23 mouse cellular contexts compared by ENCODE assay signal in genomic region chr1:133692195-133692594, GRCm38 (mm10). TPM values are rescaled to one million over a fixed set of nuclear protein-coding genes. Genes with fewer than 3 reads are reported as not detected.
DNase-seq lines count a peak whose midpoint lies in the region; ATAC-seq and TF ChIP-seq lines count a peak whose summit lies in the region.
"Had no signal": no experiment of that assay in that cellular context is flagged by ENCODE, and none has a peak within 500 bp of the region (broad histone marks: within the 10 kb centered on the region; RNA-seq: fewer than 3 reads in every experiment).

No protein-coding gene starts in this region.

- no peaks in the 10 kb centered on the region for H3K27me3 ChIP-seq in heart, embryonic 10.5 days (ENCODE audit: insufficient read depth, poor library complexity, severe bottlenecking)
- H3K27me3 ChIP-seq in kidney, embryonic 16.5 days (ENCODE audit: insufficient read depth, low read length): no peaks in the 10 kb centered on the region
- H3K27me3 ChIP-seq: heart, embryonic 13.5 days; hindbrain, embryonic 13.5 days had no signal

- peaks cover 49% of the 10 kb centered on the region for H3K4me1 ChIP-seq in heart, embryonic 10.5 days
- peaks cover 46% of the 10 kb centered on the region for H3K4me1 ChIP-seq in kidney, embryonic 16.5 days (ENCODE audit: insufficient read depth, low read length)
- H3K4me1 ChIP-seq in ES-E14 (ENCODE audit: control insufficient read depth in 2 of 2, insufficient read depth in 2 of 2, low read length in 2 of 2, poor library complexity in 1 of 2): peaks cover 16 to 25% of the 10 kb centered on the region in 2 experiments

- no peak overlapping the region for H3K4me2 ChIP-seq in kidney, embryonic 16.5 days (replicated peaks; ENCODE audit: low read depth, low read length)
- H3K4me2 ChIP-seq: heart, embryonic 13.5 days; hindbrain, embryonic 13.5 days had no signal

- intact Hi-C loops in heart, postnatal 14 days (cut with DNase I): no loop called here

- H3K36me3 ChIP-seq in heart, embryonic 10.5 days: no peaks in the 10 kb centered on the region
- H3K36me3 ChIP-seq in kidney, embryonic 16.5 days (ENCODE audit: insufficient read depth, low read length): no peaks in the 10 kb centered on the region
- H3K36me3 ChIP-seq in ES-E14 (ENCODE audit: control insufficient read depth, insufficient read depth, low read length, poor library complexity, severe bottlenecking): no peaks in the 10 kb centered on the region
- H3K36me3 ChIP-seq: embryonic facial prominence, embryonic 10.5 days; heart, embryonic 13.5 days; hindbrain, embryonic 13.5 days had no signal

- no peak overlapping the region for H3K9ac ChIP-seq in kidney, embryonic 16.5 days (replicated peaks; ENCODE audit: low read length)
- H3K9ac ChIP-seq in ES-E14 (ENCODE audit: insufficient read depth, low read depth, low read length, poor library complexity, severe bottlenecking): no peak overlapping the region
- H3K9ac ChIP-seq: heart, embryonic 13.5 days; hindbrain, embryonic 13.5 days had no signal

- H3K9me3 ChIP-seq in heart, embryonic 10.5 days: no peaks in the 10 kb centered on the region
- H3K9me3 ChIP-seq in kidney, embryonic 16.5 days (ENCODE audit: low read length): no peaks in the 10 kb centered on the region
- H3K9me3 ChIP-seq in ES-E14 (ENCODE audit: control insufficient read depth, insufficient read depth, low read depth, low read length): no peaks in the 10 kb centered on the region
- H3K9me3 ChIP-seq: embryonic facial prominence, embryonic 10.5 days; heart, embryonic 13.5 days; hindbrain, embryonic 13.5 days had no signal

- in situ Hi-C loops in ES-E14 (cut with MboI; ENCODE audit: low sequenced_read_pairs in 2 of 2, unreplicated experiment in 2 of 2): no loop called here

- DNase-seq in heart, embryonic 10.5 days (ENCODE audit: low spot score): no peak
- DNase-seq in heart, postnatal 14 days: no peak
- DNase-seq in kidney, postnatal 14 days: no peak
- no peak for DNase-seq in ES-E14 (ENCODE audit: low read depth, low spot score)
- DNase-seq in adrenal gland, adult 2 months: no peak
- DNase-seq in frontal cortex, postnatal 25 days (ENCODE audit: low spot score in 2 of 2): no peak
- DNase-seq: adrenal gland, adult 8-10 months; adrenal gland, postnatal 36 days; cerebellum, adult 2 months; cerebellum, postnatal 10 days; gastrocnemius, postnatal 14 days; heart, postnatal 10 days had no signal

- 31% methylated on average over 4 of the region's 4 CpGs for WGBS in heart, embryonic 10.5 days
- WGBS in kidney, embryonic 16.5 days: 28% methylated on average over 4 of the region's 4 CpGs

- no peak for ATAC-seq in kidney, embryonic 16.5 days (ENCODE audit: low FRiP score, low TSS enrichment)
- ATAC-seq: forebrain, embryonic 14.5 days; hindbrain, postnatal 0 days had no signal

- H3K4me3 ChIP-seq in heart, embryonic 10.5 days: no peak overlapping the region
- H3K4me3 ChIP-seq in kidney, embryonic 16.5 days (ENCODE audit: low read length): no peak overlapping the region
- H3K4me3 ChIP-seq in ES-E14 (ENCODE audit: insufficient read depth in 1 of 2, low read depth in 1 of 2, low read length in 2 of 2, poor library complexity in 1 of 2, severe bottlenecking in 1 of 2): peak overlapping the region in 1 of 2 experiments; percentile 10; a peak in 1 of 4 replicates
- H3K4me3 ChIP-seq: embryonic facial prominence, embryonic 10.5 days; heart, embryonic 13.5 days; hindbrain, embryonic 13.5 days had no signal

- peak overlapping the region; percentile 47; the same call in 1 of the 2 replicates for H3K27ac ChIP-seq in heart, embryonic 10.5 days
- H3K27ac ChIP-seq in kidney, embryonic 16.5 days (ENCODE audit: low read length): peak overlapping the region; percentile 36; the same call in 1 of the 2 replicates
- peak overlapping the region; percentile 56; the same call in 1 of the 2 replicates for H3K27ac ChIP-seq in ES-E14 (ENCODE audit: insufficient read depth, low read depth, low read length, poor library complexity, severe bottlenecking)
- H3K27ac ChIP-seq: embryonic facial prominence, embryonic 10.5 days; heart, embryonic 13.5 days; hindbrain, embryonic 13.5 days; hindbrain, postnatal 0 days had no signal

TF ChIP-seq in ES-E14, 5 proteins besides CTCF, POLR2A, EP300 and RAD21:
- TF ChIP-seq ZNF384 (IDR thresholded peaks at IDR 0.05; ENCODE audit: low read depth, low read length): no peak
- no peak for TF ChIP-seq ZC3H11A (IDR thresholded peaks at IDR 0.05; ENCODE audit: borderline replicate concordance, low read depth, low read length)

RNA-seq across cellular contexts. Expression of gene Lax1, which starts 2.3 kb away (rescaled TPM):
- 0.26 and 0.53 TPM in 2 replicates for polyA plus RNA-seq in heart, embryonic 10.5 days (2016; fragmentation: Nextera tagmentation; extraction: Ambion mirVana)
- total RNA-seq in heart, postnatal 14 days (2021): under 1 TPM; 0.19 to 0.51 TPM
- polyA plus RNA-seq in kidney, embryonic 16.5 days (2015; fragmentation: Nextera tagmentation; extraction: Ambion mirVana): 0.50 and 0.60 TPM in 2 replicates
- total RNA-seq in ES-E14 (2012; rRNA removed): 0.90 and 1.4 TPM in 2 replicates
- total RNA-seq in adrenal gland, adult 2 months (2021): under 1 TPM in 1 of 2 experiments, not detected in 1; 0.31 TPM
- polyA plus RNA-seq in adrenal gland, adult 2 months (2012; rRNA removed): 0.17 and 0.18 TPM in 2 replicates
- total RNA-seq: gastrocnemius, adult 18-20 months; MEL had no signal
- polyA plus RNA-seq: C2C12; forebrain, embryonic 14.5 days had no signal

RNA-seq across cellular contexts. Expression of gene Gm38394, which starts 31.1 kb away (rescaled TPM):
- polyA plus RNA-seq in heart, embryonic 10.5 days (2016; fragmentation: Nextera tagmentation; extraction: Ambion mirVana): 4.5 TPM in 2 replicates
- total RNA-seq in heart, postnatal 14 days (2021): 10 to 100 TPM; 28.3 to 29.5 TPM
- 4.1 and 4.9 TPM in 2 replicates for polyA plus RNA-seq in kidney, embryonic 16.5 days (2015; fragmentation: Nextera tagmentation; extraction: Ambion mirVana)
- 5.9 and 8.7 TPM in 2 replicates for total RNA-seq in ES-E14 (2012; rRNA removed)
- total RNA-seq in adrenal gland, adult 2 months (2021): 10 to 100 TPM; 22.6 to 28.5 TPM
- polyA plus RNA-seq in adrenal gland, adult 2 months (2012; rRNA removed): 1.9 and 2.0 TPM in 2 replicates

RNA-seq across cellular contexts. Expression of gene Zbed6, which starts 31.5 kb away (rescaled TPM):
- not detected in 2 replicates for polyA plus RNA-seq in heart, embryonic 10.5 days (2016; fragmentation: Nextera tagmentation; extraction: Ambion mirVana)
- 1 to 10 TPM; 3.4 to 5.8 TPM for total RNA-seq in heart, postnatal 14 days (2021)
- polyA plus RNA-seq in kidney, embryonic 16.5 days (2015; fragmentation: Nextera tagmentation; extraction: Ambion mirVana): not detected in 2 replicates
- 16.7 and 22.1 TPM in 2 replicates for total RNA-seq in ES-E14 (2012; rRNA removed)
- 10 to 100 TPM in 1 of 2 experiments, 1 to 10 TPM in 1; 8.7 to 10.3 TPM for total RNA-seq in adrenal gland, adult 2 months (2021)
- not detected in 2 replicates for polyA plus RNA-seq in adrenal gland, adult 2 months (2012; rRNA removed)
- polyA plus RNA-seq: embryonic facial prominence, embryonic 10.5 days; embryonic facial prominence, embryonic 14.5 days; forebrain, embryonic 14.5 days; heart, embryonic 13.5 days; hindbrain, embryonic 13.5 days; intestine, embryonic 14.5 days had no signal
